8 mouse cellular contexts compared by ENCODE assay signal in the genomic region with DNA sequence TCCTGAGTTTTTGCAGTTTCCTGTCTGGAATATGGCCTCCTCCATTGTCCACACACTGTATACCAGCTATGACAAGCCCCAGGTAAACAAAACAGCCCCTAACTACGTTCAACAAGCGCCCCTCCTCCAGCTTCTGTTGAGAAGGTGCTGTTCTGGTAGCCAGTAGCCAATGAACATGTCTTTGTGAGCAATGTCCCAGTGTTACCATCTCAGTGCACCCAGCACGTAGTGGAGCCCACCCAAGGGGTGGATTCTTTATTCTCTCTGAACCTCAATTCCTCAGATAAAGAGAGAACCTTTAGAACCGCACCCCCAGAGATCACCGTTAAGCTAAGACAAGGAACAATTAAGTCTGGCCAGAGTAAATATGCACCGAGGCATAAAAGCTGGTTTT. TPM values are rescaled to one million over a fixed set of nuclear protein-coding genes. Genes with fewer than 3 reads are reported as not detected.
DNase-seq lines count a peak whose midpoint lies in the region; ATAC-seq and TF ChIP-seq lines count a peak whose summit lies in the region.

No protein-coding gene starts in this region.

- peak overlapping the region; percentile 93 for H3K27ac ChIP-seq in hindbrain, embryonic 13.5 days

- peak; percentile 66 for ATAC-seq in hindbrain, embryonic 13.5 days (ENCODE audit: low FRiP score)

- no peaks in the 10 kb centered on the region for H3K27me3 ChIP-seq in hindbrain, embryonic 13.5 days

- no peaks in the 10 kb centered on the region for H3K36me3 ChIP-seq in hindbrain, embryonic 13.5 days

- DNase-seq in lung, adult 2 months, result no peak
- DNase-seq in lung, postnatal 4 days, result no peak
- DNase-seq in embryo, embryonic 11 days, result peak; percentile 44
- peak; percentile 3 for DNase-seq in lung, postnatal 14 days
- DNase-seq in cerebellum, adult 9-11 months, result no peak
- no peak for DNase-seq in testis, postnatal 14 days (ENCODE audit: low spot score)
- no peak for DNase-seq in layer of hippocampus, postnatal 36 days

- peak overlapping the region; percentile 75 for H3K4me3 ChIP-seq in lung, adult 2 months (replicated peaks; ENCODE audit: extremely low read depth, low read depth, low read length)
- H3K4me3 ChIP-seq in hindbrain, embryonic 13.5 days, result peak overlapping the region; percentile 81

- TF ChIP-seq POLR2A in lung, adult 2 months (IDR thresholded peaks at IDR 0.05; ENCODE audit: borderline replicate concordance, extremely low read depth, low read depth, low read length), result no peak

- no peak for TF ChIP-seq CTCF in lung, adult 2 months (IDR thresholded peaks at IDR 0.05; ENCODE audit: insufficient read depth, low read length)

- peak overlapping the region; percentile 91 for H3K9ac ChIP-seq in hindbrain, embryonic 13.5 days

- H3K4me1 ChIP-seq in lung, adult 2 months (ENCODE audit: control insufficient read depth, insufficient read depth, low read length), result no peaks in the 10 kb centered on the region
- H3K4me1 ChIP-seq in hindbrain, embryonic 13.5 days (replicated peaks), result peaks cover 48% of the 10 kb centered on the region

- WGBS in lung, adult 2 months, result 7% methylated on average over 6 of the region's 6 CpGs
- WGBS in hindbrain, embryonic 13.5 days, result 1% methylated on average over 6 of the region's 6 CpGs

- H3K9me3 ChIP-seq in hindbrain, embryonic 13.5 days, result no peaks in the 10 kb centered on the region

- H3K4me2 ChIP-seq in hindbrain, embryonic 13.5 days, result peak overlapping the region; percentile 74

RNA-seq across cellular contexts. Expression of a gene that starts 0.8 kb away (rescaled TPM):
- polyA plus RNA-seq in lung, adult 2 months (2012; rRNA removed), result 26.2 and 35.3 TPM in 2 replicates
- polyA plus RNA-seq in hindbrain, embryonic 13.5 days (2015; fragmentation: Nextera tagmentation; extraction: Ambion mirVana), result 54.9 and 57.3 TPM in 2 replicates
- total RNA-seq in layer of hippocampus, postnatal 36 days (2021), result 10 to 100 TPM; 29.8 to 34.7 TPM

RNA-seq across cellular contexts. Expression of a gene that starts 38.8 kb away (rescaled TPM):
- polyA plus RNA-seq in lung, adult 2 months (2012; rRNA removed), result 25.6 and 29.7 TPM in 2 replicates
- 22.5 and 23.0 TPM in 2 replicates for polyA plus RNA-seq in hindbrain, embryonic 13.5 days (2015; fragmentation: Nextera tagmentation; extraction: Ambion mirVana)
- total RNA-seq in layer of hippocampus, postnatal 36 days (2021), result 10 to 100 TPM; 39.8 to 41.3 TPM

RNA-seq across cellular contexts. Expression of a gene that starts 46.7 kb away (rescaled TPM):
- polyA plus RNA-seq in lung, adult 2 months (2012; rRNA removed), result 17.5 and 21.1 TPM in 2 replicates
- 72.1 and 72.4 TPM in 2 replicates for polyA plus RNA-seq in hindbrain, embryonic 13.5 days (2015; fragmentation: Nextera tagmentation; extraction: Ambion mirVana)
- 10 to 100 TPM; 59.2 to 61.9 TPM for total RNA-seq in layer of hippocampus, postnatal 36 days (2021)

RNA-seq across cellular contexts. Expression of a gene that starts 46.8 kb away (rescaled TPM):
- polyA plus RNA-seq in lung, adult 2 months (2012; rRNA removed), result 5.1 and 6.0 TPM in 2 replicates
- polyA plus RNA-seq in hindbrain, embryonic 13.5 days (2015; fragmentation: Nextera tagmentation; extraction: Ambion mirVana), result 10.2 and 10.4 TPM in 2 replicates
- 10 to 100 TPM in 1 of 2 experiments, 1 to 10 TPM in 1; 9.7 to 10.0 TPM for total RNA-seq in layer of hippocampus, postnatal 36 days (2021)

Comparison
In these comparisons a context has a peak if more than half of its experiments do, and no peak if none do; other contexts are left out.
1. DNase-seq: peak in embryo, embryonic 11 days (single experiment) and lung, postnatal 14 days (single experiment); none in lung, adult 2 months (single experiment), lung, postnatal 4 days (0 of 2), cerebellum, adult 9-11 months (single experiment), testis, postnatal 14 days (single experiment) and layer of hippocampus, postnatal 36 days (0 of 2).